Mouse (Mus musculus) liver, embryonic 11.5 days (tissue): ENCODE results near the gene March1. TPM values are rescaled to one million over a fixed set of nuclear protein-coding genes. Genes with fewer than 3 reads are reported as not detected.

Source experiments
- ATAC-seq: fragments of 200-750 bp; cut with Nextera tagmentation; replicated peaks from 2 replicates; pipeline ENCODE4 v1.8.0; 2017; ENCODE audit warnings: moderate number of reproducible peaks, mild to moderate bottlenecking, moderate TSS enrichment, moderate library complexity; ENCODE audit not compliant: low FRiP score
- DNase-seq: peaks from one replicate; pipeline ENCODE4 v3.0.0-alpha.2; 2017; ENCODE audit warnings: low spot score
- H3K27ac ChIP-seq: fragments of 300-500 bp; sonication (generic); 2 replicates; pipeline ENCODE4 v1.5.1; 2014; ENCODE audit warnings: mild to moderate bottlenecking, low read depth, low read length, control low read depth
- H3K27me3 ChIP-seq: fragments of 300-500 bp; sonication (generic); replicated peaks from 2 replicates; pipeline ENCODE4 v1.6.1; 2014; ENCODE audit warnings: low read length, mixed read lengths; ENCODE audit not compliant: control insufficient read depth, insufficient read depth
- H3K36me3 ChIP-seq: fragments of 300-500 bp; sonication (generic); 2 replicates; pipeline ENCODE4 v1.6.1; 2014; ENCODE audit warnings: mild to moderate bottlenecking, low read length, moderate library complexity, mixed read lengths; ENCODE audit not compliant: control insufficient read depth, insufficient read depth
- H3K4me1 ChIP-seq: fragments of 300-500 bp; sonication (generic); replicated peaks from 2 replicates; pipeline ENCODE4 v1.6.1; 2014; ENCODE audit warnings: low read length, mixed read lengths; ENCODE audit not compliant: control insufficient read depth, insufficient read depth
- H3K4me2 ChIP-seq: fragments of 300-500 bp; sonication (generic); 2 replicates; pipeline ENCODE4 v1.6.1; 2014; ENCODE audit warnings: mild to moderate bottlenecking, control low read depth, moderate library complexity
- H3K4me3 ChIP-seq: fragments of 300-500 bp; sonication (generic); 2 replicates; pipeline ENCODE4 v1.5.1; 2014; ENCODE audit warnings: low read depth, low read length, control low read depth
- H3K9ac ChIP-seq: fragments of 300-500 bp; sonication (generic); 2 replicates; pipeline ENCODE4 v1.6.1; 2014; ENCODE audit warnings: low read depth, low read length, control low read depth
- H3K9me3 ChIP-seq: fragments of 300-500 bp; sonication (generic); 2 replicates; pipeline ENCODE4 v1.6.1; 2016; ENCODE audit warnings: low read length, inconsistent platforms, mixed read lengths; ENCODE audit not compliant: control insufficient read depth
- WGBS: fragments of 180-500 bp; shearing (Covaris S2); extraction: QIAGEN DNeasy Blood & Tissue Kit; methylation state at CpG from one replicate; pipeline ENCODE4 v1.1.7; 2014; 5-methylcytosine and 5-hydroxymethylcytosine counted together
- polyA plus RNA-seq: library from polyadenylated mRNA; unstranded; fragments of >200 nt; fragmentation: Nextera tagmentation; extraction: Ambion mirVana; gene quantifications from 2 replicates; pipeline ENCODE4 v1.2.1, GENCODE M21; 2014

March1 gene
- polyA plus RNA-seq, 1 experiment from 2014 or later = 0.62 TPM

DNA sequence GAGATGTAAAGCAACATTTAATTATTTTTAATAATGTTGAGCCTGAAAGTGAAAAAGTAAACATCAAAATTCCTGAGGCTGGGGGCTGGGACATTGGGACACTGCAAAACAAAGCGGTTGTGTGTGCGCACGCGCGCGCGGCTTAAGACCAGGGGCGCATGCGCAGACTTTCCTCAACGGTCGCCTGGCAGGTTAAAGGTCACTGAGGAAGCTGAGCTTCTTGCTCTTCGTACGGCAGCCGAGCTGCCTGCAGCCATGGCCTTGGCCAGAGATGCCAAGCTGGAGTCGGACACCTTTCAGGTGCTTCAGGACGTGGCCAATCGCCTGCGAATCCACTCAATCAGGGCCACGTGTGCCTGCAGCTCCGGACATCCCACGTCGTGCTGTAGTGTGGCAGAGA, 893.8 kb downstream of the March1 start, which contains the start of gene Tktl2:
Gene Tktl2, plus strand, starts transcription at position 220 of the 400 bp plus-strand sequence.
- ATAC-seq (no peak), DNase-seq (no peak)
- Histone ChIP-seq H3K4me3 (no peak within 1 kb of the TSS), H3K9me3 (no peaks in the 10 kb centered on the region), H3K36me3 (no peaks in the 10 kb centered on the region), H3K27ac (no peak within 1 kb of the TSS), H3K27me3 (no peaks in the 10 kb centered on the region), H3K4me1 (no peaks in the 10 kb centered on the region), H3K9ac (no peak within 1 kb of the TSS), H3K4me2 (no peak within 1 kb of the TSS)
- 93% methylated on average over 22 of the region's 22 CpGs for WGBS

DNA sequence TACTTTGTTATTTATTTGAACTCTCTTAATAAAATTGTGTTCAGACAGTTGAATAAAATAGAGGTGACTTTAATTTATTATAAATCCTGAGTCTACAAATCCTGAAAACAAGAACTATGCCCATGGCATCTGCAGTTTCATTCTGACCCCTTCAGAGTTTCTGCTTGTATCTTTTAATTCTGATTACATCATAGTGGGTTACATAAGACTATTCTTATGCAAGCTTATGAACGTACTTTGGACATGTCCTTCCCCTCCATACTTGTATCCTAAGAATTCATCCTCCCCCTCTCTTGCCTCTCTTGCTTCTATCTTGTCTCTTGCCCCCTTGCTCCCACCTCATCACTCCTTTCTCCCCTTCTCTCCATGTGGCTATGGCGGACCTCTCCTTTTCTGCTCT, 901.4 kb downstream of the March1 start:
- no peak for ATAC-seq

DNA sequence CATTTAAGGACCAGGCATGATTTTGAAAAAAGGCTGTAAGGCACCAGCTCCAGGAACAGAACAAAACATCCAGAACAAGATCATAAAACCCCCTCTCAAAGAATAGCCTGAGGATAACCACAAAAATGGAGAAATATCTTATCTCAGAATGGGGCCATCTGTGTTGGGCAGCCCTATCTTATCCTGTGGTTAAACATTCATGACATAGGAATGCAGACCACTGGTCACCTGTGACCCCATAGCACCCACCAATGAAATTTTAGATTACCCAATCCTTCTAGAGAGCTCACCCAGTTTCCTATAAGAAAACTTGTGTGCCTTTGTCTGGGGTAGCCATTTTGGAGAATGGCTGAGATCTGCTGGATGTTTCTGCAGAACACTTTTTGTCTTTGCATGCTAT, 902.9 kb downstream of the March1 start:
- Histone ChIP-seq H3K9ac (no peak overlapping the region), H3K4me1 (no peaks in the 10 kb centered on the region), H3K27ac (no peak overlapping the region), H3K4me3 (no peak overlapping the region), H3K36me3 (no peaks in the 10 kb centered on the region), H3K27me3 (no peaks in the 10 kb centered on the region), H3K4me2 (no peak overlapping the region), H3K9me3 (no peaks in the 10 kb centered on the region)
- ATAC-seq (no peak), DNase-seq (no peak)

More for the DNA sequence above, 901.4 kb downstream of the March1 start:
- Histone ChIP-seq H3K9ac (no peak overlapping the region), H3K27me3 (no peaks in the 10 kb centered on the region), H3K4me2 (no peak overlapping the region), H3K36me3 (no peaks in the 10 kb centered on the region), H3K9me3 (no peaks in the 10 kb centered on the region), H3K4me3 (no peak overlapping the region), H3K27ac (no peak overlapping the region), H3K4me1 (no peaks in the 10 kb centered on the region)
- no peak for DNase-seq
- WGBS = 74% methylated on average over 2 of the region's 2 CpGs
